In the genomic region with DNA sequence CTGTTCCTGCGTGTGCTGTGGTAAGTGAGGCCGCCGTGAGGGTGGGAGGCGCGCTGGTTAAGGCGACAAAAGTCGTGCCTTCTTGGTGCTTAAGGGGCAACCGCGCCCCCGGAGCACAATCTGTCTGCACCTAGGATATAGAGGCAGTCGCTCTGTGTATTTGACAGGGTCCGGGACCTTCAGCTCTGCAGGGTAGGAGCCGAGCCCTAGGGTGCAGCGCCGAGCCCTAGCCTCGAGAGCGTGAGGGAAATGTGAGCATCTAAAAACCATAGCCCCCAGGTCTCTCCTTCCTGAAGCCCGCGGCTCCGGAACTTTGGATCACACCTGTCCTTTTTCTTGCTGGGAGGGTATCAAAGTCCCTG, we compare ENCODE assay signal across 8 mouse cellular contexts. TPM values are rescaled to one million over a fixed set of nuclear protein-coding genes. Genes with fewer than 3 reads are reported as not detected.
DNase-seq lines count a peak whose midpoint lies in the region; ATAC-seq and TF ChIP-seq lines count a peak whose summit lies in the region.

No protein-coding gene starts in this region.

- peak overlapping the region; percentile 89 for H3K4me2 ChIP-seq in heart, postnatal 0 days (ENCODE audit: low read depth, low read length)
- H3K4me2 ChIP-seq in hindbrain, embryonic 16.5 days (ENCODE audit: low read length), result peak overlapping the region; percentile 83
- peak overlapping the region; percentile 89 for H3K4me2 ChIP-seq in midbrain, embryonic 12.5 days (replicated peaks)

- no peaks in the 10 kb centered on the region for H3K9me3 ChIP-seq in heart, postnatal 0 days (replicated peaks; ENCODE audit: control insufficient read depth, low read length)
- H3K9me3 ChIP-seq in hindbrain, embryonic 16.5 days (ENCODE audit: control insufficient read depth, low read length), result no peaks in the 10 kb centered on the region
- H3K9me3 ChIP-seq in midbrain, embryonic 12.5 days, result no peaks in the 10 kb centered on the region

- no peak for TF ChIP-seq POLR2A in bone marrow macrophage, adult 2 months (IDR thresholded peaks at IDR 0.05; ENCODE audit: borderline replicate concordance, low read depth, low read length)

- no peaks in the 10 kb centered on the region for H3K27me3 ChIP-seq in heart, postnatal 0 days (ENCODE audit: control insufficient read depth, insufficient read depth, low read length)
- H3K27me3 ChIP-seq in hindbrain, embryonic 16.5 days (replicated peaks; ENCODE audit: control insufficient read depth, insufficient read depth, low read length), result no peaks in the 10 kb centered on the region
- 0 out of 2 replicates have a peak, but pooled peaks cover 10% of the 10 kb centered on the region for H3K27me3 ChIP-seq in midbrain, embryonic 12.5 days

- intact Hi-C loops in heart, postnatal 25 days (cut with DNase I), result loop anchor here (5.0 kb wide), 1 partner anchor 43 kb away; no protein-coding TSS in a partner anchor

- peak overlapping the region; percentile 66 for H3K9ac ChIP-seq in heart, postnatal 0 days (replicated peaks; ENCODE audit: low read depth, low read length)
- peak overlapping the region; percentile 82 for H3K9ac ChIP-seq in hindbrain, embryonic 16.5 days (ENCODE audit: low read depth, low read length)
- peak overlapping the region; percentile 74 for H3K9ac ChIP-seq in midbrain, embryonic 12.5 days (replicated peaks)

- no peak for TF ChIP-seq CTCF in heart, postnatal 0 days (IDR thresholded peaks at IDR 0.05; ENCODE audit: low read depth)
- TF ChIP-seq CTCF in bone marrow macrophage, adult 2 months (IDR thresholded peaks at IDR 0.05; ENCODE audit: low read depth, low read length), result no peak

- H3K36me3 ChIP-seq in heart, postnatal 0 days (replicated peaks; ENCODE audit: control insufficient read depth, insufficient read depth, low read length), result no peaks in the 10 kb centered on the region
- peaks cover 8% of the 10 kb centered on the region; the same call in 1 of the 2 replicates for H3K36me3 ChIP-seq in hindbrain, embryonic 16.5 days (ENCODE audit: control insufficient read depth, insufficient read depth, low read length)
- peaks cover 25% of the 10 kb centered on the region for H3K36me3 ChIP-seq in midbrain, embryonic 12.5 days

- TF ChIP-seq EP300 in heart, postnatal 0 days (IDR thresholded peaks at IDR 0.05; ENCODE audit: low read depth), result no peak

- DNase-seq in heart, postnatal 0 days (ENCODE audit: low spot score), result no peak
- no peak for DNase-seq in heart, postnatal 25 days (ENCODE audit: low spot score)
- DNase-seq in left cerebral cortex, adult 9 months (ENCODE audit: low spot score in 2 of 2), result no peak
- DNase-seq in layer of hippocampus, adult 8-10 months (ENCODE audit: low spot score in 2 of 2), result no peak
- no peak for DNase-seq in frontal cortex, adult 2 months (ENCODE audit: extremely low spot score in 1 of 2, low spot score in 1 of 2)

- H3K4me1 ChIP-seq in heart, postnatal 0 days (ENCODE audit: control insufficient read depth, insufficient read depth), result peaks cover 5% of the 10 kb centered on the region; the same call in 1 of the 2 replicates
- H3K4me1 ChIP-seq in bone marrow macrophage, adult 2 months (ENCODE audit: control insufficient read depth, insufficient read depth, low read length), result peaks cover 19% of the 10 kb centered on the region
- H3K4me1 ChIP-seq in hindbrain, embryonic 16.5 days (ENCODE audit: control insufficient read depth, insufficient read depth, low read depth, low read length), result peaks cover 15% of the 10 kb centered on the region
- peaks cover 17% of the 10 kb centered on the region for H3K4me1 ChIP-seq in midbrain, embryonic 12.5 days

- H3K27ac ChIP-seq in heart, postnatal 0 days (ENCODE audit: low read depth), result peak overlapping the region; percentile 5
- peak overlapping the region; percentile 33 for H3K27ac ChIP-seq in bone marrow macrophage, adult 2 months (ENCODE audit: insufficient read depth, low read depth, low read length)
- H3K27ac ChIP-seq in hindbrain, embryonic 16.5 days (ENCODE audit: low read depth, low read length), result peak overlapping the region; percentile 66
- H3K27ac ChIP-seq in midbrain, embryonic 12.5 days (replicated peaks), result 0 out of 2 replicates have a peak overlapping the region, but pooled peaks have one; percentile 66

- WGBS in heart, postnatal 0 days, result under 1% methylated on average over 20 of the region's 20 CpGs
- WGBS in hindbrain, embryonic 16.5 days, result 0% methylated on average over 20 of the region's 20 CpGs
- WGBS in midbrain, embryonic 12.5 days, result under 1% methylated on average over 20 of the region's 20 CpGs

- peak; percentile 67 for ATAC-seq in heart, postnatal 0 days (ENCODE audit: insufficient read depth, low read depth)
- no peak for ATAC-seq in hindbrain, embryonic 16.5 days
- no peak; the same call in 1 of the 2 replicates for ATAC-seq in midbrain, embryonic 12.5 days (ENCODE audit: low FRiP score, low read depth)

- H3K4me3 ChIP-seq in heart, postnatal 0 days (ENCODE audit: low read depth, low read length), result peak overlapping the region; percentile 61
- H3K4me3 ChIP-seq in bone marrow macrophage, adult 2 months (ENCODE audit: insufficient read depth, low read length), result peak overlapping the region; percentile 90
- peak overlapping the region; percentile 85 for H3K4me3 ChIP-seq in hindbrain, embryonic 16.5 days (ENCODE audit: low read length)
- peak overlapping the region; percentile 79 for H3K4me3 ChIP-seq in midbrain, embryonic 12.5 days

RNA-seq across cellular contexts. Expression of a gene that starts 0.4 kb away (rescaled TPM):
- 11.3 and 12.8 TPM in 2 replicates for total RNA-seq in heart, postnatal 0 days (2014; rRNA removed; ENCODE audit: low replicate concordance)
- polyA plus RNA-seq in heart, postnatal 0 days (2015; fragmentation: Nextera tagmentation; extraction: Ambion mirVana), result 7.9 and 8.0 TPM in 2 replicates
- total RNA-seq in heart, postnatal 25 days (2021), result 1 to 10 TPM; 7.6 to 8.2 TPM
- polyA plus RNA-seq in bone marrow macrophage, adult 2 months (2012; ENCODE audit: insufficient read depth, insufficient read length, missing spikeins), result 60.0 and 64.7 TPM in 2 replicates
- 21.8 and 23.0 TPM in 2 replicates for polyA plus RNA-seq in hindbrain, embryonic 16.5 days (2015; fragmentation: Nextera tagmentation; extraction: Ambion mirVana)
- 14.2 and 14.5 TPM in 2 replicates for polyA plus RNA-seq in midbrain, embryonic 12.5 days (2016; fragmentation: Nextera tagmentation; extraction: Ambion mirVana)
- total RNA-seq in layer of hippocampus, adult 8-10 months (2022), result 10 to 100 TPM; 28.8 to 37.0 (median 33.3) TPM
- polyA plus RNA-seq in frontal cortex, adult 2 months (2012; rRNA removed), result 24.8 and 25.0 TPM in 2 replicates

Comparison
In these comparisons a context has a peak if more than half of its experiments do, and no peak if none do; other contexts are left out.
1. H3K27ac ChIP-seq: peak in every context shown above with its lines; median percentile 66 in hindbrain, embryonic 16.5 days; 66 in midbrain, embryonic 12.5 days; 33 in bone marrow macrophage, adult 2 months; 5 in heart, postnatal 0 days.